Mouse (Mus musculus): ENCODE measurements around the gene Zan.

DNA sequence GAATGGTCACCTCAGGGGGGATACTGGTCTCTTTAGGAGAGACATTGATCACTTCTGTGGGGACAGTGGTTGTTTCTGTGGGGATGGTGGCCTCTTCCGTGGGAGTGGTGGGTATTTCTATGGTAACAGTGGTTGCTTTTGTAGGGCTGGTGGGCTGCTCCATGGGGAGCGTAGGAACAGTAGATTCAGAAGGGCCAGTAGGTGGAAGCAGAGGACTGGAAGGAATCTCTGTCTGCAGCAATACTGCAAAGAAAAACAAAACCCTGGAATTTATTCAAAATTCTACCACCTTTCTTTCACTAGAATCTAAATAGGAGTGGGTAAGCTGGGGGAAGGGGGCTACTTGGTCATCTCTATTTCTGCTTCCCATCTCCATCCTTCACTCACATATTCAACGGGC lies 11.8 kb downstream of the Zan start:
- TF ChIP-seq CTCF (IDR thresholded peaks at IDR 0.05; ENCODE audit: low read depth, low read length) = no peak
- no peak for TF ChIP-seq POLR2A (IDR thresholded peaks at IDR 0.05; ENCODE audit: insufficient read depth, low read length)

Data from ES-Bruce4 (cell line).